Mouse (Mus musculus) ES-Bruce4 (cell line): ENCODE results near the gene Rundc3a.

Experiments
- CTCF ChIP-seq: IDR thresholded peaks from one replicate; pipeline ENCODE4 v1.8.1; 2011; ENCODE audit warnings: low read depth, low read length
- EP300 ChIP-seq: IDR thresholded peaks from 2 replicates; pipeline ENCODE4 v1.6.1; 2011; ENCODE audit warnings: low read depth, low read length; ENCODE audit not compliant: insufficient read depth
- POLR2A ChIP-seq: IDR thresholded peaks from one replicate; pipeline ENCODE4 v1.8.1; 2011; ENCODE audit warnings: low read length; ENCODE audit not compliant: insufficient read depth

DNA sequence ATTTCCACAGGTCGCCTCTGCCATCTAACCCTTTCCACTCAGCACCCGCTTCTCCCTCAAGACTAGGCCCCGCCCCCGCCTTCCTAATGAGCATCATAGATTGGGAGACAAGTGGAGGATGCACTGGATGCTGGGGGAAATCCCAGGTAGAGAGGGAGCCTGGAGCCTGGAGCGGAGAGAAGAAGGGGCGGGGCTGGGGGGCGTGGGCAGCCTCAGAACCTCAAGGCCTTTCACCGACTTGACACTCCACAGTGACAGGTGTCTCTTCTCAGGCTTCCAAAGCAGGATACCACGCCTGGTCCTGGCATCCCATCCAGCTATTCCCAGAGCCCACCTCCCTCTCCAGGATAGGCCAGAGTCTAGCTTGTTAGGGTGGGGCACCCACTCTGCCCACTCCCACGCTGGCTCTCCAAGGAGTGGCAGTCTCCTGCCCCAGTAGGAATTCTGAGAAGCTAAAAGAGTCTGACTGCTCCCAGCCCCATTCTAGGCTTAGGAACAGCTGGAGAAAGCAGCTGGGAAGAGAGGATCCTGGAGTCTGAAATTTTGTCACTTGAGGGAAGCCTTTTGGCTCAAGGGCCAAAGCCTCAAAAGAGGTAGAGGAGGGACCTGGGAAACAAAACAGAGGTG lies 52.2 kb downstream of the Rundc3a start:
- TF ChIP-seq POLR2A, result no peak
- TF ChIP-seq CTCF, result no peak
- no peak for TF ChIP-seq EP300
